Mouse (Mus musculus): ENCODE measurements around the gene Cpa5.

GRCm38 (mm10) chr6:30643694-30644460, 33.1 kb downstream of the Cpa5 start:
- no peak for TF ChIP-seq CTCF (IDR thresholded peaks at IDR 0.05; ENCODE audit: control insufficient read depth, insufficient read depth, insufficient replicate concordance, low read depth, low read length)
- TF ChIP-seq POLR2A (IDR thresholded peaks at IDR 0.05; ENCODE audit: control insufficient read depth, low read depth, low read length): no peak
